Mouse (Mus musculus) MEL (cell line): ENCODE results near the gene Fcrla. TPM values are rescaled to one million over a fixed set of nuclear protein-coding genes. Genes with fewer than 3 reads are reported as not detected.
"Not testable (repeated sequence)": the region's sequence is repeated elsewhere in the genome, so short reads cannot be mapped to it uniquely, and the experiment has no call there.

Source experiments
- DNase-seq: peaks from one replicate; pipeline ENCODE4 v3.0.0; 2011; ENCODE audit warnings: low read depth, low spot score
- H3K27ac ChIP-seq: 2 replicates; pipeline ENCODE4 v1.5.1; 2012; ENCODE audit warnings: low read depth, mild to moderate bottlenecking, control low read depth, low read length, moderate library complexity; ENCODE audit not compliant: control insufficient read depth
- H3K27me3 ChIP-seq, 2 experiments: fragments of 150-350 bp in 1 of 2; sonication (generic) in 1 of 2; 2 replicates each; pipeline ENCODE4 v1.6.1; 2012; ENCODE audit warnings: low read length in 2 of 2, mild to moderate bottlenecking in 2 of 2, improper control_type of control experiment in 1 of 2, moderate library complexity in 1 of 2; ENCODE audit not compliant: insufficient read depth in 2 of 2, control insufficient read depth in 1 of 2
- H3K36me3 ChIP-seq, 2 experiments: 2 replicates each; pipeline ENCODE4 v1.6.1; 2012 to 2014; ENCODE audit warnings: low read length in 2 of 2, improper control_type of control experiment in 1 of 2, inconsistent platforms in 1 of 2, mild to moderate bottlenecking in 1 of 2; ENCODE audit not compliant: insufficient read depth in 2 of 2, control insufficient read depth in 1 of 2
- H3K4me1 ChIP-seq, 2 experiments: fragments of 150-350 bp in 1 of 2; sonication (generic) in 1 of 2; 2 replicates each; pipeline ENCODE4 v1.6.1; 2012; ENCODE audit warnings: low read length in 2 of 2, improper control_type of control experiment in 1 of 2, mild to moderate bottlenecking in 1 of 2; ENCODE audit not compliant: insufficient read depth in 2 of 2, control insufficient read depth in 1 of 2
- H3K4me3 ChIP-seq, 2 experiments: fragments of 150-350 bp in 1 of 2; sonication (generic) in 1 of 2; 2 replicates each; pipeline ENCODE4 v1.5.1; 2012; ENCODE audit warnings: low read depth in 2 of 2, low read length in 2 of 2, mild to moderate bottlenecking in 2 of 2, moderate library complexity in 2 of 2, control low read depth in 1 of 2, improper control_type of control experiment in 1 of 2; ENCODE audit not compliant: control insufficient read depth in 1 of 2, insufficient read depth in 1 of 2
- H3K79me2 ChIP-seq: 2 replicates; pipeline ENCODE4 v1.6.1; 2012; ENCODE audit warnings: mild to moderate bottlenecking, low read length, moderate library complexity; ENCODE audit not compliant: control insufficient read depth, poor library complexity, insufficient read depth
- H3K9ac ChIP-seq: 2 replicates; pipeline ENCODE4 v1.6.1; 2012; ENCODE audit warnings: low read depth, mild to moderate bottlenecking, control low read depth, low read length, moderate library complexity; ENCODE audit not compliant: control insufficient read depth, poor library complexity, severe bottlenecking
- H3K9me3 ChIP-seq: fragments of 150-350 bp; sonication (generic); replicated peaks from 2 replicates; pipeline ENCODE4 v1.6.1; 2012; ENCODE audit warnings: mild to moderate bottlenecking, low read length, improper control_type of control experiment, moderate library complexity; ENCODE audit not compliant: insufficient read depth
- BHLHE40 ChIP-seq: IDR thresholded peaks from 2 replicates; pipeline ENCODE4 v1.6.1; 2012; ENCODE audit warnings: low read depth, mild to moderate bottlenecking, inconsistent platforms, low read length, improper control_type of control experiment, borderline replicate concordance
- EP300 ChIP-seq, 2 experiments: IDR thresholded peaks; 2 replicates each; pipeline ENCODE4 v1.6.1; 2011; ENCODE audit warnings: improper control_type of control experiment in 2 of 2, low read length in 2 of 2, low read depth in 1 of 2, mild to moderate bottlenecking in 1 of 2
- ETS1 ChIP-seq: IDR thresholded peaks from 2 replicates; pipeline ENCODE4 v1.6.1; 2012; ENCODE audit warnings: low read depth, mild to moderate bottlenecking, inconsistent platforms, low read length, improper control_type of control experiment, moderate library complexity
- MAX ChIP-seq: IDR thresholded peaks from 2 replicates; pipeline ENCODE4 v1.6.1; 2011; ENCODE audit warnings: low read length, improper control_type of control experiment
- MXI1 ChIP-seq: IDR thresholded peaks from 2 replicates; pipeline ENCODE4 v1.6.1; 2011; ENCODE audit warnings: mild to moderate bottlenecking, low read depth, low read length, improper control_type of control experiment
- MYB ChIP-seq: IDR thresholded peaks from 2 replicates; pipeline ENCODE4 v1.6.1; 2011; ENCODE audit warnings: mild to moderate bottlenecking, low read depth, low read length, improper control_type of control experiment
- NELFE ChIP-seq: IDR thresholded peaks from 2 replicates; pipeline ENCODE4 v1.6.1; 2011; ENCODE audit warnings: low read depth, low read length, improper control_type of control experiment
- NRF1 ChIP-seq: IDR thresholded peaks from 2 replicates; pipeline ENCODE4 v1.6.1; 2014; ENCODE audit warnings: low read depth, mild to moderate bottlenecking, inconsistent platforms, low read length, improper control_type of control experiment, moderate library complexity; ENCODE audit not compliant: poor library complexity, insufficient read depth, severe bottlenecking
- POLR2A ChIP-seq, 2 experiments: IDR thresholded peaks; 2 replicates each; pipeline ENCODE4 v1.6.1; 2011 to 2012; ENCODE audit warnings: low read length in 2 of 2, mild to moderate bottlenecking in 2 of 2, control low read depth in 1 of 2, improper control_type of control experiment in 1 of 2, low read depth in 1 of 2, moderate library complexity in 1 of 2; ENCODE audit not compliant: control insufficient read depth in 1 of 2, insufficient read depth in 1 of 2, poor library complexity in 1 of 2
- POLR2AphosphoS5 ChIP-seq: IDR thresholded peaks from 2 replicates; pipeline ENCODE4 v1.6.1; 2012; ENCODE audit warnings: low read depth, borderline replicate concordance, mild to moderate bottlenecking, inconsistent platforms, low read length, moderate library complexity, mixed read lengths
- RCOR1 ChIP-seq: IDR thresholded peaks from 2 replicates; pipeline ENCODE4 v1.6.1; 2012; ENCODE audit warnings: low read depth, mild to moderate bottlenecking, inconsistent platforms, low read length, improper control_type of control experiment
- SIN3A ChIP-seq: IDR thresholded peaks from 2 replicates; pipeline ENCODE4 v1.6.1; 2012; ENCODE audit warnings: low read length, improper control_type of control experiment, inconsistent platforms
- TBP ChIP-seq: IDR thresholded peaks from 2 replicates; pipeline ENCODE4 v1.8.0; 2011; ENCODE audit warnings: low read depth, low read length, improper control_type of control experiment
- TCF12 ChIP-seq: IDR thresholded peaks from 2 replicates; pipeline ENCODE4 v1.6.1; 2014; ENCODE audit warnings: low read depth, mild to moderate bottlenecking, inconsistent platforms, low read length, improper control_type of control experiment, moderate library complexity
- USF2 ChIP-seq, 2 experiments: IDR thresholded peaks; 2 replicates each; pipeline ENCODE4 v1.6.1; 2011 to 2012; ENCODE audit warnings: improper control_type of control experiment in 2 of 2, low read length in 2 of 2, borderline replicate concordance in 1 of 2, inconsistent platforms in 1 of 2, low read depth in 1 of 2, mild to moderate bottlenecking in 1 of 2; ENCODE audit not compliant: insufficient read depth in 1 of 2
- ZC3H11A ChIP-seq: IDR thresholded peaks from 2 replicates; pipeline ENCODE4 v1.6.1; 2012; ENCODE audit warnings: low read depth, mild to moderate bottlenecking, inconsistent platforms, low read length, improper control_type of control experiment
- polyA plus RNA-seq, 2 experiments: library from polyadenylated mRNA; stranded (reverse) in 1 of 2; unstranded in 1 of 2; fragments of >175 nt in 1 of 2; fragments of >200 nt in 1 of 2; gene quantifications; 2 replicates each; pipeline versions ENCODE4 v1.2.1 to v1.2.4; 2012; ENCODE audit warnings: low replicate concordance in 2 of 2, low read depth in 1 of 2; ENCODE audit not compliant: insufficient read length in 2 of 2, insufficient read depth in 1 of 2, missing spikeins in 1 of 2
- total RNA-seq: library from RNA; depleted of rRNA; stranded (reverse); fragments of 300-350 nt; gene quantifications from 2 replicates; pipeline ENCODE4 v1.2.3, GENCODE M21; 2012

The Fcrla gene
- total and polyA plus RNA-seq, 3 experiments, result 0.12 to 0.18 TPM; not detected in 1

DNA sequence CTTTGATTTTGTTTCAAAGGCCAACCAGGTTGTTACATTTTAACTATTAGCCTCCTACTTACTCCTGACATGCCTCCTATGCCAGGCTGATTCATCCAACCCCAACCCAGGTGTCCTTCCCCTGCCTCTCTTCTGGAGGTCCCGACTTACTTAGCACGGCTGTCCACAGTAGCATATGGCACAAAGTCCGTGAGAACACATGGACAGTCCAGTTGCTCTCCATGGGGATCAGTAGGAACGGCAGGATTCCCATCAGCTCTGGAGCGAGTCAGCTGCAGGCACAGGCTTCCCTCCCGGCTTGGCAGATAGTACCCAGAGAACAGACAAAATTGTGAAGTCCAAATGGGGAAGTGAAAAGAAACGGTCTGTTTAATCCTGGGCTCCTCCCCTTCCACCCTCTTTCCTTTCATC, 48.4 kb upstream of the Fcrla start:
- H3K27ac ChIP-seq, result peak overlapping the region; percentile 66
- peak overlapping the region; percentile 46 to 78 for H3K4me3 ChIP-seq
- H3K79me2 ChIP-seq, result no peaks in the 10 kb centered on the region
- peak; percentile 87 for DNase-seq
- peaks cover 7 to 25% of the 10 kb centered on the region in 2 experiments for H3K4me1 ChIP-seq
- TF ChIP-seq TBP (peak; percentile 48; the same call in 1 of the 2 replicates), ZC3H11A (no peak), POLR2AphosphoS5 (no peak), MAX (no peak), NRF1 (no peak), BHLHE40 (no peak), SIN3A (peak; percentile 63), ETS1 (peak; percentile 59; the same call in 1 of the 2 replicates), NELFE (peak; percentile 26; the same call in 1 of the 2 replicates), EP300 (IDR thresholded peaks at IDR 0.05; ENCODE audit: low read depth in 1 of 2, low read length in 2 of 2) (peak; percentile 65 to 67), MXI1 (peak; percentile 65), RCOR1 (0 out of 2 replicates have a peak, but pooled peaks have one; percentile 44), MYB (peak; percentile 63), TCF12 (0 out of 2 replicates have a peak, but pooled peaks have one; percentile 23), USF2 (IDR thresholded peaks at IDR 0.05; ENCODE audit: borderline replicate concordance in 1 of 2, insufficient read depth in 1 of 2, low read depth in 1 of 2, low read length in 2 of 2) (no peak), POLR2A (IDR thresholded peaks at IDR 0.05; ENCODE audit: control insufficient read depth in 1 of 2, insufficient read depth in 1 of 2, low read depth in 1 of 2, low read length in 2 of 2, poor library complexity in 1 of 2) (peak in 1 of 2 experiments; percentile 66; a peak in 2 of 4 replicates)
- H3K27me3 ChIP-seq, result no peaks in the 10 kb centered on the region
- H3K36me3 ChIP-seq, result peaks cover 0 to 20% of the 10 kb centered on the region in 2 experiments; a peak in 2 of 4 replicates
- peak overlapping the region; percentile 69 for H3K9ac ChIP-seq
- no peaks in the 10 kb centered on the region for H3K9me3 ChIP-seq

DNA sequence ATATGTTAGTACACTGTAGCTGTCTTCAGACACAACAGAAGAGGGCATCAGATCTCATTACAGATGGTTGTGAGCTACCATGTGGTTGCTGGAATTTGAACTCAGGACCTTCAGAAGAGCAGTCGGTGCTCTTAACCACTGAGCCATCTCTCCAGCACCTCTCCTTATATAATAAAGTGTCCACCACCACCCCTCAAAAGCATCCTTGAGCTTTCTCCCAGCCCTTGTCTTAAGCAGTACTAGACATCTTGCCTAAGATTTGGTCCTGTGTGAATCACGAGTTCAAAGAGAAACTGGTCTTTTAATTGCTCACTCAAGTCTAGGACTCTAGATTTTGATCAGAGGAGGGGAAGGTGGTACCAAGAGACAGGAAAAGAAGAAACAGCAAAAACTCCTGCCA, 48.0 kb upstream of the Fcrla start:
- not testable (repeated sequence) for H3K79me2 ChIP-seq, H3K9me3 ChIP-seq, H3K27me3 ChIP-seq
- peak overlapping the region; percentile 66 for H3K27ac ChIP-seq
- TF ChIP-seq TBP, result peak; percentile 53; the same call in 1 of the 2 replicates
- TF ChIP-seq, all 39 proteins: peak for 1; not testable (repeated sequence) for 38
- not testable (repeated sequence) for DNase-seq
- Histone ChIP-seq H3K36me3 (peaks cover 0 to 20% of the 10 kb centered on the region in 2 experiments; a peak in 2 of 4 replicates), H3K9ac (peak overlapping the region; percentile 69), H3K4me1 (peaks cover 7 to 25% of the 10 kb centered on the region in 2 experiments), H3K4me3 (peak overlapping the region; percentile 46 to 78)
